Mouse (Mus musculus): ENCODE measurements around the gene Gm9999.
"Not testable (repeated sequence)": the region's sequence is repeated elsewhere in the genome, so short reads cannot be mapped to it uniquely, and the experiment has no call there.

Gm9999 gene

GRCm38 (mm10) chr7:46983280-46983679, at the start of gene Gm9999:
Gene Gm9999 (plus strand): TSS chr7:46983580.
- in situ Hi-C loops (cut with MseI, MboI): no loop called here

GRCm38 (mm10) chr7:46934788-46935187, 48.6 kb upstream of the Gm9999 start:
- in situ Hi-C loops (cut with MseI, MboI): no loop called here

- in situ Hi-C loops (cut with MseI, MboI): no loop called here
Measured at GRCm38 (mm10) chr7:46935847-46936246, 47.5 kb upstream of the Gm9999 start.

GRCm38 (mm10) chr7:46957831-46958691, 25.3 kb upstream of the Gm9999 start, which contains the start of gene Uevld:
Gene Uevld (minus strand): TSS chr7:46958527.
- in situ Hi-C loops (cut with MseI, MboI): no loop called here

- in situ Hi-C loops (cut with MseI, MboI): no loop called here
Measured at GRCm38 (mm10) chr7:46958853-46959252, 24.5 kb upstream of the Gm9999 start.

GRCm38 (mm10) chr7:46960991-46961390, 22.4 kb upstream of the Gm9999 start:
- in situ Hi-C loops (cut with MseI, MboI): loop anchor here (5.0 kb wide), 2 partner anchors 46 to 56 kb away; partner anchors contain the start of gene Spty2d1 (in 1 of the 2)

- in situ Hi-C loops (cut with MseI, MboI): loop anchor here (5.0 kb wide), 2 partner anchors 45 to 55 kb away; partner anchors contain the start of gene Spty2d1 (in 1 of the 2)
Measured at GRCm38 (mm10) chr7:46962132-46962531, 21.2 kb upstream of the Gm9999 start.

- in situ Hi-C loops (cut with MseI, MboI): loop anchor here (5.0 kb wide), 2 partner anchors 44 to 54 kb away; partner anchors contain the start of gene Spty2d1 (in 1 of the 2)
Measured at GRCm38 (mm10) chr7:46962806-46963618, 20.4 kb upstream of the Gm9999 start.

GRCm38 (mm10) chr7:46964070-46964469, 19.3 kb upstream of the Gm9999 start:
- in situ Hi-C loops (cut with MseI, MboI): loop anchor here (5.0 kb wide), 2 partner anchors 43 to 53 kb away; partner anchors contain the start of gene Spty2d1 (in 1 of the 2)

- in situ Hi-C loops (cut with MseI, MboI): no loop called here
Measured at GRCm38 (mm10) chr7:46969898-46970297, 13.5 kb upstream of the Gm9999 start.

GRCm38 (mm10) chr7:46974648-46975047, 8.7 kb upstream of the Gm9999 start:
- in situ Hi-C loops (cut with MseI, MboI): no loop called here

GRCm38 (mm10) chr7:46975456-46975855, 7.9 kb upstream of the Gm9999 start:
- in situ Hi-C loops (cut with MseI, MboI): no loop called here

GRCm38 (mm10) chr7:46985718-46986505, 2.5 kb downstream of the Gm9999 start:
- in situ Hi-C loops (cut with MseI, MboI): no loop called here

GRCm38 (mm10) chr7:46986646-46987045, 3.3 kb downstream of the Gm9999 start:
- in situ Hi-C loops (cut with MseI, MboI): no loop called here

GRCm38 (mm10) chr7:46987073-46987472, 3.7 kb downstream of the Gm9999 start:
- in situ Hi-C loops (cut with MseI, MboI): no loop called here

- in situ Hi-C loops (cut with MseI, MboI): not testable (repeated sequence)
Measured at GRCm38 (mm10) chr7:46989387-46989786, 6.0 kb downstream of the Gm9999 start.

GRCm38 (mm10) chr7:46993079-46993478, 9.7 kb downstream of the Gm9999 start:
- in situ Hi-C loops (cut with MseI, MboI): no loop called here

- in situ Hi-C loops (cut with MseI, MboI): no loop called here
Measured at GRCm38 (mm10) chr7:46995558-46995957, 12.2 kb downstream of the Gm9999 start.

GRCm38 (mm10) chr7:46997008-46997407, 13.6 kb downstream of the Gm9999 start:
- in situ Hi-C loops (cut with MseI, MboI): no loop called here

- in situ Hi-C loops (cut with MseI, MboI): no loop called here
Measured at GRCm38 (mm10) chr7:46997644-46998395, 14.4 kb downstream of the Gm9999 start.

GRCm38 (mm10) chr7:46998942-46999341, 15.6 kb downstream of the Gm9999 start:
- in situ Hi-C loops (cut with MseI, MboI): no loop called here

All from mouse trophoblast stem cell (cell line).